Mouse (Mus musculus) hematopoietic stem cell, adult 5-6 weeks (primary cell): ENCODE measurements around the gene Arid1b. TPM values are rescaled to one million over a fixed set of nuclear protein-coding genes. Genes with fewer than 3 reads are reported as not detected.

ENCODE experiments used
- ATAC-seq, 2 experiments: fragments of 125-278 bp in 1 of 2; replicated peaks in 1 of 2; 2 replicates each; pipeline ENCODE4 v1.8.0; 2016 to 2017; ENCODE audit warnings: inconsistent platforms in 2 of 2, mild to moderate bottlenecking in 2 of 2, moderate number of reproducible peaks in 2 of 2, low read depth in 1 of 2, moderate TSS enrichment in 1 of 2; ENCODE audit not compliant: low FRiP score in 2 of 2, poor library complexity in 2 of 2, severe bottlenecking in 2 of 2, insufficient read depth in 1 of 2, low TSS enrichment in 1 of 2
- total RNA-seq: library from RNA; stranded (forward); fragments of 172-1452, 232-1000 nt; gene quantifications from 2 replicates; pipeline ENCODE4 v1.2.3, GENCODE M21; 2017

Gene Arid1b
- total RNA-seq, 1 experiment from 2014 or later = 41.0 TPM

GRCm38 (mm10) chr17:5036200-5036835, 42.2 kb downstream of the Arid1b start:
- ATAC-seq = 0 out of 4 replicates have a peak, but pooled peaks of 1 of the 2 experiments have one; percentile 21

- ATAC-seq = no peak
Observed at GRCm38 (mm10) chr17:5037199-5037598, 43.1 kb downstream of the Arid1b start.

- no peak for ATAC-seq
Observed at GRCm38 (mm10) chr17:5039826-5040225, 45.7 kb downstream of the Arid1b start.

- ATAC-seq = no peak
Observed at GRCm38 (mm10) chr17:5043871-5044270, 49.7 kb downstream of the Arid1b start.

GRCm38 (mm10) chr17:5045613-5046012, 51.5 kb downstream of the Arid1b start:
- ATAC-seq = no peak

GRCm38 (mm10) chr17:5047373-5047772, 53.2 kb downstream of the Arid1b start:
- no peak for ATAC-seq

GRCm38 (mm10) chr17:5050266-5050665, 56.1 kb downstream of the Arid1b start:
- ATAC-seq = no peak

- no peak for ATAC-seq
Observed at GRCm38 (mm10) chr17:5050970-5051530, 56.9 kb downstream of the Arid1b start.

GRCm38 (mm10) chr17:5052091-5052799, 58.1 kb downstream of the Arid1b start:
- ATAC-seq = no peak; a peak in 1 of 4 replicates

- no peak for ATAC-seq
Observed at GRCm38 (mm10) chr17:5052800-5053179, 58.7 kb downstream of the Arid1b start.

GRCm38 (mm10) chr17:5053201-5053600, 59.1 kb downstream of the Arid1b start:
- no peak for ATAC-seq

GRCm38 (mm10) chr17:5055412-5055811, 61.3 kb downstream of the Arid1b start:
- ATAC-seq = no peak

GRCm38 (mm10) chr17:5056654-5057053, 62.5 kb downstream of the Arid1b start:
- no peak for ATAC-seq

GRCm38 (mm10) chr17:5057286-5057685, 63.2 kb downstream of the Arid1b start:
- 0 out of 4 replicates have a peak, but pooled peaks of 1 of the 2 experiments have one; percentile 1 for ATAC-seq

- ATAC-seq = peak; percentile 9 to 15; a peak in 1 of 4 replicates
Observed at GRCm38 (mm10) chr17:5057944-5058720, 64.0 kb downstream of the Arid1b start.

GRCm38 (mm10) chr17:5059092-5059601, 65.0 kb downstream of the Arid1b start:
- ATAC-seq = no peak

GRCm38 (mm10) chr17:5060515-5061084, 66.5 kb downstream of the Arid1b start:
- no peak for ATAC-seq
